Mouse (Mus musculus) liver, adult 2 months (tissue): Measurements from ENCODE around the gene Cxcl1. TPM values are rescaled to one million over a fixed set of nuclear protein-coding genes. Genes with fewer than 3 reads are reported as not detected.

Experiments
- DNase-seq: peaks from one replicate; pipeline ENCODE4 v3.0.0-alpha.2; 2011; ENCODE audit warnings: low read depth, low spot score; ENCODE audit errors: extremely low read depth
- H3K27ac ChIP-seq: fragments of 200-500 bp; replicated peaks from 2 replicates; pipeline ENCODE4 v1.5.1; 2012; ENCODE audit warnings: low read depth, mild to moderate bottlenecking, control low read depth, inconsistent platforms, low read length; ENCODE audit not compliant: insufficient read depth
- H3K27me3 ChIP-seq: fragments of 200-500 bp; 2 replicates; pipeline ENCODE4 v1.6.1; 2012; ENCODE audit warnings: mild to moderate bottlenecking, moderate library complexity, low read length, inconsistent platforms; ENCODE audit not compliant: control insufficient read depth, insufficient read depth
- H3K36me3 ChIP-seq: fragments of 200-500 bp; 2 replicates; pipeline ENCODE4 v1.6.1; 2012; ENCODE audit warnings: low read length, inconsistent platforms; ENCODE audit not compliant: control insufficient read depth, insufficient read depth
- H3K4me1 ChIP-seq: fragments of 200-500 bp; 2 replicates; pipeline ENCODE4 v1.6.1; 2011; ENCODE audit warnings: low read length; ENCODE audit not compliant: control insufficient read depth, insufficient read depth
- H3K4me3 ChIP-seq: fragments of 200-500 bp; 2 replicates; pipeline ENCODE4 v1.5.1; 2011; ENCODE audit warnings: low read depth, mild to moderate bottlenecking, control low read depth, low read length, moderate library complexity; ENCODE audit not compliant: insufficient read depth
- H3K79me2 ChIP-seq: fragments of 200-500 bp; 2 replicates; pipeline ENCODE4 v1.6.1; 2012; ENCODE audit warnings: inconsistent platforms, mild to moderate bottlenecking, low read length, moderate library complexity; ENCODE audit not compliant: control insufficient read depth, insufficient read depth
- H3K9ac ChIP-seq: fragments of 200-500 bp; 2 replicates; pipeline ENCODE4 v1.6.1; 2012; ENCODE audit warnings: low read depth, mild to moderate bottlenecking, control low read depth, inconsistent platforms, low read length
- CTCF ChIP-seq: fragments of 200-500 bp; IDR thresholded peaks from 2 replicates; pipeline ENCODE4 v1.5.1; 2011; ENCODE audit warnings: low read depth, low read length, control low read depth
- POLR2A ChIP-seq: fragments of 200-500 bp; IDR thresholded peaks from 2 replicates; pipeline ENCODE4 v1.6.1; 2011; ENCODE audit warnings: low read length, control low read depth; ENCODE audit not compliant: insufficient read depth; ENCODE audit errors: extremely low read depth
- WGBS: fragments of 180-500 bp; shearing (Covaris S2); methylation state at CpG from one replicate; pipeline ENCODE4 v1.1.7; 2018; 5-methylcytosine and 5-hydroxymethylcytosine counted together
- polyA plus RNA-seq: library from polyadenylated mRNA; depleted of rRNA; stranded (reverse); fragments of >200 nt; gene quantifications from 2 replicates; pipeline ENCODE4 v1.2.3, GENCODE M21; 2012
- total RNA-seq: library from RNA; depleted of rRNA; stranded (reverse); fragments of >200 nt; gene quantifications from 2 replicates; pipeline ENCODE4 v1.2.3, GENCODE M21; 2014

Gene Cxcl1
- total and polyA plus RNA-seq, 2 experiments: 4.2 to 8.2 TPM

DNA sequence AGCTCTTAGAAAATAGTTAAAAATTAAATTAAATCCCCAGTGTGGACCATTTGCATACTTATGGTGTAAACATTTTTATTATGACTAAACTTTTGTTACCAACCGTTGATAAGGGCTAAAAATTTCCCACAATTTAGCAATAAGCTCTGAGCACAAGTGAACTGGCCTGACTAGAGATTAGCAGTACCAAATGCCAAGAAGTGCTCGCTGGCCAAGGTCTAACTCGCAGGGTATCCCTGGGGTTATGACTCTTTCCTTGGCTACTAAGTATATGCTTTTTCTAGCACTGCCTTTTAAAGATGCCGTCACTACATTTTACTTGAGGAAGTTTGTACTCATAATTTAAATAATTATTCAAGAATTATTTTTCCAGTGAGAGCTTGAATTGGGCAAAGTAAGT is 10.0 kb upstream of the Cxcl1 start:
- TF ChIP-seq CTCF: no peak
- no peak for TF ChIP-seq POLR2A
- peak; percentile 78 for DNase-seq
- H3K36me3 ChIP-seq: no peaks in the 10 kb centered on the region
- WGBS: 27% methylated on average over 4 of the region's 4 CpGs
- no peak overlapping the region for H3K27ac ChIP-seq
- H3K4me3 ChIP-seq: no peak overlapping the region
- H3K4me1 ChIP-seq: peaks cover 18% of the 10 kb centered on the region
- no peak overlapping the region for H3K9ac ChIP-seq
- no peaks in the 10 kb centered on the region for H3K79me2 ChIP-seq
- H3K27me3 ChIP-seq: no peaks in the 10 kb centered on the region

DNA sequence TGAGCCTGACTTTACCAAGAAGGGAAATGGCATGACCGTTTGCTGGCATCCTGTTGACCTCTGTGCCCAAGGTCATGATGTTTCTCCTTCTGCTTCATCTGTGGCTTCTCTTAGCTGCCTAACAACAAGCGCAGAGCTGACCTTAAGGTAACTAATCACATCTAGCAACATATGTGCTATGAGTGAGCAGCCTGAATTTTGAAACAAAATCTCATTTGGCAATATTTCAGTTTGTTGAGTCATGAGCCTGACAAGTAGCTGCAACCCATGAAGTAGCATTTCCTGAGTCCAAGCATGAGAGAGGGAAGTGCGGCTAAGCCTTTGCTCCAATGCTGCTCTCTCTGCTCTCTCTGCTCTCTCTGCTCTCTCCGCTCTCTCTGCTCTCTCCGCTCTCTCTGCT is 9.4 kb upstream of the Cxcl1 start:
- Histone ChIP-seq H3K36me3 (no peaks in the 10 kb centered on the region), H3K27ac (no peak overlapping the region), H3K27me3 (no peaks in the 10 kb centered on the region), H3K9ac (no peak overlapping the region), H3K4me1 (peaks cover 16% of the 10 kb centered on the region), H3K79me2 (no peaks in the 10 kb centered on the region), H3K4me3 (no peak overlapping the region)
- TF ChIP-seq POLR2A: no peak
- DNase-seq: peak; percentile 45
- WGBS: 70% methylated on average over 5 of the region's 5 CpGs

DNA sequence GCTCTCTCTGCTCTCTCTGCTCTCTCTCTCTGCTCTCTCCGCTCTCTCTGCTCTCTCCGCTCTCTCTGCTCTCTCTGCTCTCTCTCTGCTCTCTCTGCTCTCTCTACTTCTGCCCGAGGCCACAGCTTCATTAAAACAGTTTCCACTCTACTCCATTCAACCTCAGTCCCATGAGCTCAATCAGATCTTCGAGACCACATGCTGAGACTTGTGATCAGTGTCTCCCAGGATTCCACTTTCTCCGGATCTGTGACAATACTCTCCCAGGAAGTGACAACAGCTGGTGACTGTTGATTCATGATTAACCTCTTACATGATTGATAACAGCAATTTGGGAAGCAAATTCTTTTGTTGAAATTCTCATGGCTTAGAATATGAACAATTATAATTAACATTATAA is 8.9 kb upstream of the Cxcl1 start:
- 84% methylated on average over 5 of the region's 5 CpGs for WGBS
- H3K27ac ChIP-seq: no peak overlapping the region
- H3K4me1 ChIP-seq: peaks cover 15% of the 10 kb centered on the region
- H3K9ac ChIP-seq: no peak overlapping the region
- H3K79me2 ChIP-seq: no peaks in the 10 kb centered on the region
- DNase-seq: no peak
- H3K36me3 ChIP-seq: no peaks in the 10 kb centered on the region
- H3K4me3 ChIP-seq: no peak overlapping the region
- no peaks in the 10 kb centered on the region for H3K27me3 ChIP-seq
- TF ChIP-seq CTCF (no peak), POLR2A (no peak)

GRCm38 (mm10) chr5:90884628-90885242 is 6.3 kb upstream of the Cxcl1 start:
- 19% methylated on average over 2 of the region's 2 CpGs for WGBS
- TF ChIP-seq CTCF: no peak
- no peak for TF ChIP-seq POLR2A
- H3K27me3 ChIP-seq: no peaks in the 10 kb centered on the region
- DNase-seq: peak; percentile 94
- H3K4me1 ChIP-seq: peaks cover 10% of the 10 kb centered on the region
- no peak overlapping the region for H3K4me3 ChIP-seq
- no peak overlapping the region for H3K9ac ChIP-seq
- no peaks in the 10 kb centered on the region for H3K36me3 ChIP-seq
- peak overlapping the region; percentile 53; the same call in 1 of the 2 replicates for H3K27ac ChIP-seq
- H3K79me2 ChIP-seq: no peaks in the 10 kb centered on the region

GRCm38 (mm10) chr5:90888661-90889060 is 2.4 kb upstream of the Cxcl1 start:
- H3K79me2 ChIP-seq: no peaks in the 10 kb centered on the region
- DNase-seq: peak; percentile 86
- peaks cover 3% of the 10 kb centered on the region; the same call in 1 of the 2 replicates for H3K36me3 ChIP-seq
- 33% methylated on average over 5 of the region's 5 CpGs for WGBS
- H3K4me3 ChIP-seq: no peak overlapping the region
- peaks cover 10% of the 10 kb centered on the region for H3K4me1 ChIP-seq
- no peak overlapping the region for H3K27ac ChIP-seq
- H3K27me3 ChIP-seq: no peaks in the 10 kb centered on the region
- TF ChIP-seq POLR2A (no peak), CTCF (no peak)
- no peak overlapping the region for H3K9ac ChIP-seq

- H3K27me3 ChIP-seq: no peaks in the 10 kb centered on the region
- peak overlapping the region; percentile 75 for H3K4me3 ChIP-seq
- no peak for DNase-seq
- H3K9ac ChIP-seq: peak overlapping the region; percentile 79
- TF ChIP-seq CTCF (no peak), POLR2A (no peak; the same call in 1 of the 2 replicates)
- 8% methylated on average over 10 of the region's 10 CpGs for WGBS
- H3K4me1 ChIP-seq: peaks cover 4% of the 10 kb centered on the region; the same call in 1 of the 2 replicates
- H3K27ac ChIP-seq: peak overlapping the region; percentile 84
- peaks cover 3% of the 10 kb centered on the region; the same call in 1 of the 2 replicates for H3K36me3 ChIP-seq
- H3K79me2 ChIP-seq: no peaks in the 10 kb centered on the region
These were observed 398 bp downstream of the Cxcl1 start for GRCm38 (mm10) chr5:90891464-90891813.
